Comparison of ENCODE assay signal across 7 mouse cellular contexts in genomic region chr7:99267897-99268505, GRCm38 (mm10). TPM values are rescaled to one million over a fixed set of nuclear protein-coding genes. Genes with fewer than 3 reads are reported as not detected.
DNase-seq lines count a peak whose midpoint lies in the region; ATAC-seq and TF ChIP-seq lines count a peak whose summit lies in the region.

No protein-coding gene starts in this region.

- TF ChIP-seq CTCF in small intestine, adult 2 months (IDR thresholded peaks at IDR 0.05; ENCODE audit: extremely low read depth, insufficient read length, insufficient replicate concordance, low read depth, low read length), result no peak

- peak overlapping the region; percentile 89 for H3K4me3 ChIP-seq in hindbrain, embryonic 15.5 days
- H3K4me3 ChIP-seq in small intestine, adult 2 months (ENCODE audit: low read depth, low read length), result peak overlapping the region; percentile 60

- H3K27me3 ChIP-seq in hindbrain, embryonic 15.5 days, result no peaks in the 10 kb centered on the region
- H3K27me3 ChIP-seq in small intestine, adult 2 months (ENCODE audit: control insufficient read depth, insufficient read depth, low read length), result peaks cover 28% of the 10 kb centered on the region

- DNase-seq in adrenal gland, adult 18-20 months (ENCODE audit: low spot score in 2 of 2), result peak; percentile 48 to 56
- peak; percentile 81 to 87 for DNase-seq in cerebellum, postnatal 14 days
- DNase-seq in frontal cortex, postnatal 36 days (ENCODE audit: low spot score in 2 of 2), result peak; percentile 80 to 85
- DNase-seq in left cerebral cortex, adult 18-20 months (ENCODE audit: low spot score in 2 of 2), result peak; percentile 78 to 91

- H3K9ac ChIP-seq in hindbrain, embryonic 15.5 days, result peak overlapping the region; percentile 78

- peaks cover 40% of the 10 kb centered on the region for H3K4me1 ChIP-seq in hindbrain, embryonic 15.5 days (replicated peaks)
- peaks cover 15% of the 10 kb centered on the region for H3K4me1 ChIP-seq in small intestine, adult 2 months (ENCODE audit: control insufficient read depth, insufficient read depth, insufficient read length, low read length)

- H3K4me2 ChIP-seq in hindbrain, embryonic 15.5 days, result peak overlapping the region; percentile 70

- peak; percentile 82 for ATAC-seq in hindbrain, embryonic 15.5 days (ENCODE audit: low FRiP score, low read depth)
- peak; percentile 77 for ATAC-seq in megakaryocyte, adult 5-6 weeks (ENCODE audit: poor library complexity, severe bottlenecking)

- no peaks in the 10 kb centered on the region for H3K9me3 ChIP-seq in hindbrain, embryonic 15.5 days

- H3K36me3 ChIP-seq in hindbrain, embryonic 15.5 days, result no peaks in the 10 kb centered on the region
- no peaks in the 10 kb centered on the region for H3K36me3 ChIP-seq in small intestine, adult 2 months (ENCODE audit: control insufficient read depth, insufficient read depth, low read length)

- no peak for TF ChIP-seq POLR2A in small intestine, adult 2 months (IDR thresholded peaks at IDR 0.05; ENCODE audit: low read depth, low read length)

- H3K27ac ChIP-seq in hindbrain, embryonic 15.5 days (replicated peaks), result peak overlapping the region; percentile 96
- no peak overlapping the region for H3K27ac ChIP-seq in small intestine, adult 2 months (ENCODE audit: insufficient read depth, low read depth, low read length)

- WGBS in hindbrain, embryonic 15.5 days, result under 1% methylated on average over 49 of the region's 59 CpGs
- 1% methylated on average over 56 of the region's 59 CpGs for WGBS in small intestine, adult 2 months

RNA-seq across cellular contexts. Expression of gene Map6, which starts 0.8 kb away (rescaled TPM):
- 10 to 100 TPM in 1 of 2 experiments, 1 to 10 TPM in 1; 6.6 to 10.9 TPM for total RNA-seq in adrenal gland, adult 18-20 months (2021)
- polyA plus RNA-seq in hindbrain, embryonic 15.5 days (2015; fragmentation: Nextera tagmentation; extraction: Ambion mirVana), result 139 and 155 TPM in 2 replicates
- total RNA-seq in left cerebral cortex, adult 18-20 months (2021), result 100 to 1,000 TPM; 134 to 141 TPM
- total RNA-seq in megakaryocyte, adult 5-6 weeks (2015), result 0.07 and 0.25 TPM in 2 replicates
- 0.22 and 0.94 TPM in 2 replicates for total RNA-seq in megakaryocyte, adult 5-6 weeks (2017)
- 1.1 and 1.2 TPM in 2 replicates for polyA plus RNA-seq in small intestine, adult 2 months (2012; rRNA removed)

RNA-seq across cellular contexts. Expression of gene Mogat2, which starts 29.6 kb away (rescaled TPM):
- under 1 TPM; 0.43 to 0.99 TPM for total RNA-seq in adrenal gland, adult 18-20 months (2021)
- 1.3 TPM in 2 replicates for polyA plus RNA-seq in hindbrain, embryonic 15.5 days (2015; fragmentation: Nextera tagmentation; extraction: Ambion mirVana)
- total RNA-seq in left cerebral cortex, adult 18-20 months (2021), result not detected
- 1.6 TPM in 2 replicates for total RNA-seq in megakaryocyte, adult 5-6 weeks (2015)
- 1.4 and 3.0 TPM in 2 replicates for total RNA-seq in megakaryocyte, adult 5-6 weeks (2017)
- polyA plus RNA-seq in small intestine, adult 2 months (2012; rRNA removed), result 377 and 652 TPM in 2 replicates

Comparison
In these comparisons a context has a peak if more than half of its experiments do, and no peak if none do; other contexts are left out.
1. RNA of gene Map6, which starts 0.8 kb away (total RNA-seq): 134 to 141 TPM in left cerebral cortex, adult 18-20 months; 6.6 to 10.9 TPM in adrenal gland, adult 18-20 months and 0.07 to 0.94 TPM in megakaryocyte, adult 5-6 weeks; every median in the first group is over 10 times any median in the second.
2. Peak in every context shown above with its lines, with median percentiles within 50 percentile points of each other: DNase-seq.